Mouse (Mus musculus): ENCODE measurements around the gene Tnfsf9.
"Not testable (repeated sequence)": the region's sequence is repeated elsewhere in the genome, so short reads cannot be mapped to it uniquely, and the experiment has no call there.

Tnfsf9 gene

DNA sequence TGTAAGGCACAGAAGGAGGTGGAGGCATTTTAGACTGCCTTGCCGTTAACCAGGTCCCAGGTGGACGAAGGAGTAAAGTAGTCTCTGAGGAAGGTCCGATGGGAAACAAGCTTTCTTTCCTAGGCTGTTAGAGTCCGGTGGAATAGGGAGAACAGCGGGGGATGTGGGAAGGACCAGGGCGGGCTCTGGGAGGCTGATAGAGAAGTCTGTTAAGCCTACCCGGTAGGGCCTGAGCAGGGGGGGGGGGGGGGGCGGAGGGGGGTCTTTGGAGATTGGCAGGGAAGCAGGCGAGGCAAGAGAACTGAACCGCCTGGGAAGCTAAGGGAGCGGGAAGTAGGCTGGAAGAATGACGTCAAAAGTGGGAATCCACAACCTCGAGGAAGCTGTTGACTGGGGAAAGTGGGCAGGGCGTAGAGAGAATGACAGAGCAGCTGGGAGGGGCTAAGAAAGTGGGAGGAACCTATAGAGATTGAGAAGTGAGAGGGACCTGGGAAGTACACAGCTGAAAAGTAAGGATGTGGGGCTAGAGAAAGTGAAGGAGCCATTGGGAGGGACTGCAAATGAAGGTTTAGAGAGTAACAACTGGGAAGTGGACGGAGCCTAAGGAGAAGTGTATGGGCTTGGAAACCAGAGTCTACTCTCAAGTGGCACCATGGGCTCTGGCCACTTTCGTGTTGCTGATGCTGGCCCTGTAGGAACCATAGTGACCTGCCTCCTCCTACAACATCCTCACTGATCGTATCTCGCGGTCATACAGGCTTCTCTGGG lies 9.1 kb upstream of the Tnfsf9 start:
- peak; percentile 50 for DNase-seq

DNA sequence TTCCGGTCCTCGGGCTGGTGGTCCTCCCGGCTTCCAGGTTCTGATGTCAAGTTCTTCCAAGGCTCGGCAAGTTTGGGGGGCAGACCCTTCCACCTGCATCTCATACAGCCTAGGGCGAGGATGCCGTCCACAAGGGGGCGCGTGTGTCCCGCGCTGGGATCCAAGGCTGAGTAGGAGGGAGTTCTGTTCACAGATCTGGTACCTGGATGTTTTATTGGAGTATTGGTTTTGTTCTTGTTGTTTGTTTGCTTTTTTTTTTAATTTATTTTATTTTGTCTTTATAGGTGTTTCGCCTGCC lies 8.6 kb upstream of the Tnfsf9 start:
- peak; percentile 93 for DNase-seq

DNA sequence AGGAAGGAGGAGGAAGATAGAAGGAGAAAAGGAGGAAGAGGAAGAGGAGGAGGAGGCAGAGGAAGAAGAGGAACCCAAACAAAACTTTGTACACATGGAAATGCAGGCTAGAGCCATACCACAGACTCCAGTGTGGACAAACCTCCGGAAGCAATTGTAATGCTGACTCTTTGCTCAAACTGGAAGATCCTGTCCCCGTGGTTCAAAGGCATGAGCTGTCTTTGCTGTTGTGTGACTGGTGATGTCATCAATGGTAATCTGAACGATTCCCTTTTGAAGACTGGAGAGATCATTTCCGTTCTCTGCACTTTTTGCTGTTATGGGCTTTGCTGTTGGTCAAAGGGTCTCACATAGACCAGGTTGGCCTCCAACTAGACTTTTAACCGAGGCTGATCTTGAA lies 6.8 kb upstream of the Tnfsf9 start:
- no peak for DNase-seq

DNA sequence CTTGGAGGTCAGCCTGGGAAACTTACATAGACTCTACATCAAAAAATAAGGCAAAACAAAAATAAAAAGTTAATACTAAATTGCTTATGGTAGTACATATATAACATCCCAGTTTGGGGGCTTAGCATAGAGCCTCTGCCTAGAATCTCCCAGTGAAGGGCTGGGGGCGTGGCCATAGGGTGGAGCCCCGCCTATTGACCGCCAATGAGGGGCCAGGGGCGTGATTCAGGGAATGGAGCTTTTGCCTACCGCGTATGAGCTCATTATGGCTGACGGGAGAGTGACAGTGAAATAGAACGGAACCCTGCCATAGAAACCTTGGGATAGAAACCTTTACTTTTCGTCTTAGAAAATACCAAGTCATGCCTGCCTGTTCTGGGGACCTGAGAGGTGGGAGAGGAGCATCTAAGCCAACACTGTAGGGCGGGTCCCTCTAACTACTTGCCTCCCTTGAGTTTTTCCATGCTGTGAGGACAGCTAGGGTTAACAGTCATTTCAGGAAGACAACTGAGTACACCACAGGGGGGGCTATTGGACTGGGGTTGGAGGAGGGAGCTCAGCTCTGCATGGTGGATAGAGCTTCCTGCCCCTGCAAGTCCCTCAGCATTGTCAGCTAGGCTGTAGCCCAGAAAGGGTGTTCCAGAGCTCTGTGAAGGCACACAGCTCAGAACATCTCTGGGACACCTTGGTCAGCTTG lies 5.3 kb upstream of the Tnfsf9 start:
- peak; percentile 48 for DNase-seq

DNA sequence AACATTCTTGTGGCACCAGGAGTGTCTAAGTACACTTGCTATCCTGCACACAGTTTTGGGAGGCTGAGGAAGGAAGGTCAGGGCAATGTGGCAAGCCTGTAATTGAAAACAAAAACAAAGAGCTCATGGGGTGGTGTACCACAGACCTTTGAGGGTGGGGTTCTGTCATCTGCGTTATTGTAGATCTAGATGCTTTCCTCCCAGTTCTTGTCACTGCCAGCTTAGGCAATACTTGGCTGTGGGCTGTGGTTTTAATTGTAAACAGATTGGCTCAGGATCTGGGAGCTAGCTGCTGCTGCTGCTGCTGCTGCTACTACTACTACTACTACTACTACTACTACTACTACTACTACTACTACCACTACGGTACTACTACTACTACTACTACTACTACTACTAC lies 2.8 kb upstream of the Tnfsf9 start:
- no peak for DNase-seq

DNA sequence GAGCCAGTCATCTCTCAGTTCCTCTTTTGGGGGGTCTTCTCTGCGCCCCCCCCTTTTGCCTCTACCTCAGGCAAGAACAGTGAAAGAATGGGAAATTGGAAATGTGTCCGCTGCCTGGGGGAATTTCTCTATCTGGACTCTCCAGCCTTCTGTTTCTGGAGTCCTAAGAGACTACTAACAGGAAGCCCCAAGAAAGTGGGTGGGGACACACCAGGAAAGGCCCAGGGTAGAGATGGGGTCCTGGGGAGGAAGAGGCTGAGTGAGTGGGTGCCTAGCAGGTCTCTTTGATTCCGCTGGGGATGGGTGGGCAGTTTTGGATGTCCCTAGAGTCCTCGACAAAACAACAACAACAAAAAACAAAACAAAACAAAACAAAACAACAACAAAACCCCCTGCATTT lies 629 bp upstream of the Tnfsf9 start:
- no peak for DNase-seq

DNA sequence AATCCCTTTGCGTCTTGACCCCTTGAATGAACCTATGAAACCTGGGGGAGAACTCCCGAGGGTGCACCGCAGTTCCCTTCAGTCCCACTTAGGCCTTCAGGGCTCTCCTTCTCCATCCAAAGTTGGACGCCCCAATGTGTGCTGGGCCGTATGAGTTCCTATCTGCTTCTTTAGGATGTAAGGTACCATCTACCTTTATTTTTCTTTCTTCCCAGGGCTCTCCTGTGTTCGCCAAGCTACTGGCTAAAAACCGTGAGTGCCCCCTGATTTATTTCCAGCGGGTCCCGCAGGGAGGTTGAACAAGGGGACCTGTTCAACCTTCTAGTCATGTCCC lies 877 bp downstream of the Tnfsf9 start:
- no peak for DNase-seq

DNA sequence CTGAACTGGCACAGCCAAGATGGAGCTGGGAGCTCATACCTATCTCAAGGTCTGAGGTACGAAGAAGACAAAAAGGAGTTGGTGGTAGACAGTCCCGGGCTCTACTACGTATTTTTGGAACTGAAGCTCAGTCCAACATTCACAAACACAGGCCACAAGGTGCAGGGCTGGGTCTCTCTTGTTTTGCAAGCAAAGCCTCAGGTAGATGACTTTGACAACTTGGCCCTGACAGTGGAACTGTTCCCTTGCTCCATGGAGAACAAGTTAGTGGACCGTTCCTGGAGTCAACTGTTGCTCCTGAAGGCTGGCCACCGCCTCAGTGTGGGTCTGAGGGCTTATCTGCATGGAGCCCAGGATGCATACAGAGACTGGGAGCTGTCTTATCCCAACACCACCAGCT lies 1.9 kb downstream of the Tnfsf9 start:
- no peak for DNase-seq

DNA sequence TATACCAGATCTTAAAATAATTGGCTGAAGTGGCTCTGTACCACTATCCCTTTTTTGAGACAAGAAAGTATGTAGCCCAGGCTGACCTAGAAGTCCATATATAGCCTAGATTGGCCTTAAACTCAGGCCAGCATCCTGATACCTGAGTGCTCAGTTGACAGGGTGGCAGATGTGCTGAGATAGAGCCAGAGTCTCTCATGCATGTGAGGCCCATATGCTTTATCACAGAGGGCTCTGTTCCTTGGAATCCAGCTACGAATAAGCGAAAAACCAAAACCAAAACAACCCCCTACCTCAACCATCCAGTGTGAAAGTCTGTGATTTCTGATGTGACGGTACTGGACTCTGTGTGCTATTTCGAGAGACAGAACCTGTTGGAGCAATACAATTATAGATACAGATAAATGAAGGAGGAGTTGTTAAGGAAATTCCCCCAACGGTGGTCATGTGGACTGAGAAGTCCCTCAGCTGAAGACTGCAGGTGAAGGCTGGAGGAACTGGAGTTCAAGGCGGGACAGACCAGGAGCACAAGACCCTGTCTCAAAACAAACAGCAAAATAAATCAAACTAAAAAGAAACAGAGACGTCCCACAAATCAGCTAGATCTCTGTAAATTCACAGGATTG lies 3.0 kb downstream of the Tnfsf9 start:
- no peak for DNase-seq

DNA sequence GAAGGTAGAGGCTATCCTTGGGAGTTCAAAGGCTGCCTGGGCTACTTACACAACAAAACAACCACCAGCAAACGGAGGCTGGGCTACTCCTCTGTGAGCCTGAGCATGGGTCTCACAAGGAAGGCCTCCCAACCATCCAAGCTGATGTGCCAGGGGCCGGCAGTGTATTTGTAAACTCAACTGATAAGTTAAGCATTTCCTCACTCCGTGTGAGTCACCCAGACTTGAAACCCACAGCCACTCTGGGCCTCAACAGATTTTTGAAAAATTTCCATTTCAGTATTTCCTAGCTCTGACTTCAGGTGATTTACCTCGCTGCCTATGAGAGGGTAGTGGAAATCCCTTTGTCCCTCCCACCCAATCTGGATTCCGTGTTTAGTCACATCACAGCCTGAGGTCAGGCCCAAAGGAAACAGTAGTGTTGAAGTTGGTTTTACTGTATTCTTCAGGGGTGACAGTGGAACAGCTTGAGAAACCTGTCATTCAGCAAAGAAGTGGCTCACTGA lies 3.6 kb downstream of the Tnfsf9 start:
- no peak for DNase-seq

DNA sequence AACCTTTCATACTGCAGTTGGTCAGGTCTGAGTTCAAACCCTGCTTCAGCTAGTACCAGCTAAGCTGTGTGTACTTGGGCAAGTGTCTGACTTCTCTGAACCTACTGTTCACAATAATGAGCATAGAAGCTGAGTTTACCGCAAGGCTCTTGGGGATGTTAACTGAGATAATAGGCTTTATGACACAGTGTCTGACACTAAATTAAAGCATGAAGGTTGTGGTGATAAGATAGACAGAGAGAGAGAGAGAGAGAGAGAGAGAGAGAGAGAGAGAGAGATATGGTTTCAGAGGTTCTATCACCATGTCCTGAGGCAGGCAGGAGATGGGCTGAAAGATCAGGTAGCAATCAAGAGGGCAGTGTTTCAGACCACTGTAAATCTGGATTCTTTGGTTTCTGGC lies 4.9 kb downstream of the Tnfsf9 start:
- no peak for DNase-seq

DNA sequence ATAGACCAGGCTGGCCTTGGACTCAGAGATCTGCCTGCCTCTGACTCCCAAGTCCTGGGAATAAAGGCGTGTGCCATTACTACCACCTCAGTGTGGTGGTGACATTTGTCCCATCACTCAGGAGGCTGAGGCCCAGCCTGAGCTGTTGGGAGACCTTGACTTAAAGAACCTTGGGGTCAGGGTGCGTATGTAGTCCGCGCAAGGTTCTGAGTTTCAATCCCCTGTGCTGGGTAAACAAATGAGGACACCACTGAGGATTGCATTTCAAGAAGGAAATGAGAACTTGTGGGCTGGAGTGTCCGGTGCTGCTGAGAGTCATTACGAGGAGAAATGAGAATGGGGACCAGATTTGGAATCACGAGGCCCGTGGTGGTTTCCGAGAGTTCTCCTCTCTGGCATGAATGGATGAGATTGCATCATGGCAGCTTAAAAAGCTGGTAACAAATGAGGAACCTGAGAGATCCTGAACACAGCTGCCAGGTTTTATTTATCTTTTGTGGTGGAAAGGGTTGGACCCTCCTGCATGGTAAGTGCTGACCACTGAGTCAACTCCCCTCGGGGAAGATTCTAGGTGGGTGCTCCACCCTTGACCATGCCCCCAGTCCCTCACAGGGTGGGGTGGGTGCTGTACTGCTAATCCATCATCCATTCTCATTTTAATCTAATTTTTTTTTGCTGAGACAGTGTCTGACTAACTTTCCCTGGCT lies 7.8 kb downstream of the Tnfsf9 start:
- no peak for DNase-seq

DNA sequence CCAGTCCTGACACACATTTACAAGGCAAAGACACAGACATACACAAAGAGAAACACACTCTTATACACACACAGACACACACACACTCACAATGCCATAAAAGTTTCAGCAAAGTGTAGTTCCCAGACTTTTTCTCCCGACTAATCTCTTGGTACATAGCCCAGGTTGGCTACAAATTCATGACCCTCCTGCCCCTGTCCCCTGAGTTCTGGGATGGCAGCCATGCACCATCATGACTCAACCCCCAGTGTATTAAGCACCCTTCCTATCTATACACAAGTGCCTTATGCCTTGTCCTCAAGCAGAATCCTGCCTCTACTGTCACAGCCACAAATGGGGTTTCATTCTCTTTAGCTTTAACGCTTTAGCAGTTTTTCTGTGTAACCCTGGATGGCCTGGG lies 11.7 kb downstream of the Tnfsf9 start:
- no peak for DNase-seq

DNA sequence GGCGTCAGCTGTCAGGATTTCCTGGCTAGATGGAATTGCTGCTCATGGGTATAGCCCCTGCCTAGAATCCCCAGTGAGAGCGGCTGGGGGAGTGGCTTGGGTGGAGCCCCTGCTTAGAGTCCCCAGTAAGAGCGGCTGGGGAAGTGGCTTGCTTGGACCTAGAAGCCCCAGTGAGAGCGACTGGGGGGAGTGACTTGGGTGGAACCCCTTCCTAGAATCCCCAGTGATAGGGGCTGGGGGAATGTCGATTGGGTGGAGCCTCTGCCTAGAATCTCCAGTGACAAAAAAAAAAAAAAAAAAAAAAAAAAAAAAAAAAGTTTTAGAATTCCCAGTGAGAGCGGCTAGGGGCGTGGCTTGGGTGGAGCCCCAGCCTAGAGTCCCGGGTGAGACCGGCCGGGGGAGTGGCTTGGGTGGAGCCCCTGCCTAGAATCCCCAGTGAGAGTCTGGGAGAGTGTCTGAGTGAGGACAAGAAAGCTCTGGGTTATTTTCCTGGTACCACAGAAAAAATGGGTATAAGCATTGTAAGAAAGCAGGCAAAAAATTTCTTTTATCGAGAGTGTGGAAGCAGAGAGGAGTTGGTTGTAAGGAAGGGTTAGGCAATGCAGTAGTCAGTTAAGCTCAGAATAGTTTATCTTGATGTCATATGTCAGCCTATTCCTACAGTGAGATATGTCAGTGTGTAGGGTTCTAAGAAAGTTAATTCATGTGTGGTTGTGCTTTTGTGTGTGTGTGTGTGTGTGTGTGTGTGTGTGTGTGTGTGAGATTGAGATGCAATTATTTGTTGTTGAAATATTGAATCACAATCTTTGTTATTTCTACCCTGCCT lies 13.6 kb downstream of the Tnfsf9 start:
- DNase-seq = peak; percentile 21

DNA sequence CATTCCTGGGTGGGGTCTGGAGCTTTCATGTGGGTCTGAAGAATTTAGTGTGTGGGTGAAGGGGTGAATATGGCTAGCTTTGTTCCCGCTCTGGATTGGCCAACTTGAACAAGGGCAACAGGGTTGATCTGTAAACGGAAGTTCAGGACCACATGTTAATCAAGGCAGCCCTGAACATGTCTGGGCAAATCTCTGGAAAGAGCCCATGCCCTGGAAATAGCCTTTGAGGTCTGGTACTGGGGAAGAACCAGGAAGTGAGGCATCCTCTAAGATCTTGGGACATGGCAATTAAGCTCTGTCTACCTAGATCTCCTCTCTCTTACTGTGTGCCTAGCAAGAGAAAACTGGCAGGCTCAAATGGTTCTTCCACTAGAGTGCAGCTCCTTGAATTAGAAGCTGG lies 16.7 kb downstream of the Tnfsf9 start:
- no peak for DNase-seq

DNA sequence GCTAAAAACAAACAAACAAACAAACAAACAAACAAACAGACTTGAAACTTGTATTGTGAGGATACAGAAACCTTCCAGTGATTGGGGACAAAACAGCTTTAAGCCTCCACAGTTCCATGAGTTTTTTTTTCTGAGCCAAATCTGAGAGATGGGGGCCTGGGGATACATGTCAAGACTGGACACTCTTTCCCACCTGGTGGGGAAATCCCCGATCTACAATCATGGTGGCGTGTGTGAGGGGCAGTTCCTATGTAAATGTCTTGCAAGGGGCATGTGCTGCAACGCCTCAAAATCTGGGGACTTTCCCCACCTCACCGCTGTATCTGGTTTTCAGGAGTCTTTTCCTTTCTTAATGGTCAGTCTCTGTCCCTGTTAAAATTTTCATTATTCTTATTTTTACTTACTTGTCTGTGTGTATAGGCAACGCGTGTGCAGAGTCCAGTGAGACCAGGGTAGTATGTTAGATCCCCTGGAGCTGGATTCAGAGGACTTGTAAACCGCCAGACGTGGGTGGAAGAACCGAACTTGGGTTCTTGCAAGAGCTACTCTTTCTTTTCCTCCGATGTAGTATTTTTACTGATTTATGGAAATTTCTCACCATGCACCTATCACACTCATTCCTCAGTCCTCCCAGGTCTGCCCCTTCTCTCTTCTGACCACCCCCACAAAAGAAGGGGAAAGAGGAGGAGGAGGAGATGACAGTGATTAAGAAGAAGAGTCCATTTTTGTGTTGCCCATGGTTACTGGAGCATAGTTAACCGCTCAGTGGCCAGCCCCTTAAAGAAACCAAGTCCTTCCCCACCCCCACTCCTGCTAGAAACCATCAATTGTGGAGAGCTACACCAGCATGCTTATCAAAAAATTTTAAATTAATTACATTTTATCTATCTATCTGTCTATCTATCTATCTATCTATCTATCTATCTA lies 18.3 kb downstream of the Tnfsf9 start:
- DNase-seq = no peak

DNA sequence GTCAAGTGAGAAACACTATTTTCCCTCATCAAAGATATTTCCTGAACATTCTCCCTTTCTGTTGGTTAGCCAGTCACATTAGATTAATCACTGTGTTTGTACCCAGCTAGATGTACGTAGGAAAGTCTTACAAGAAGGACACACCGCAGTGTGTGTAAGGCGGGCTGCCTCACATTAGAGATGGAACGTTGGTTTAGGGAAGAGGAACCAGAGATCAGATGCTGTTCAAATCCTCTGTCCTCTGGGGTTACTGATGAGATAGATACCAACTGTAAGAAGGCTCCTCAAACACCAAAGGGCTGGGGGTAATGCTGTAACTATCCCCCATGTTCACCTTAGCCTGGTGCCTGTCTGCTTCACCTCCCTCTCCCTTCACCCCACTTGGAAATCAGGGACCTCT lies 19.7 kb downstream of the Tnfsf9 start:
- no peak for DNase-seq

DNA sequence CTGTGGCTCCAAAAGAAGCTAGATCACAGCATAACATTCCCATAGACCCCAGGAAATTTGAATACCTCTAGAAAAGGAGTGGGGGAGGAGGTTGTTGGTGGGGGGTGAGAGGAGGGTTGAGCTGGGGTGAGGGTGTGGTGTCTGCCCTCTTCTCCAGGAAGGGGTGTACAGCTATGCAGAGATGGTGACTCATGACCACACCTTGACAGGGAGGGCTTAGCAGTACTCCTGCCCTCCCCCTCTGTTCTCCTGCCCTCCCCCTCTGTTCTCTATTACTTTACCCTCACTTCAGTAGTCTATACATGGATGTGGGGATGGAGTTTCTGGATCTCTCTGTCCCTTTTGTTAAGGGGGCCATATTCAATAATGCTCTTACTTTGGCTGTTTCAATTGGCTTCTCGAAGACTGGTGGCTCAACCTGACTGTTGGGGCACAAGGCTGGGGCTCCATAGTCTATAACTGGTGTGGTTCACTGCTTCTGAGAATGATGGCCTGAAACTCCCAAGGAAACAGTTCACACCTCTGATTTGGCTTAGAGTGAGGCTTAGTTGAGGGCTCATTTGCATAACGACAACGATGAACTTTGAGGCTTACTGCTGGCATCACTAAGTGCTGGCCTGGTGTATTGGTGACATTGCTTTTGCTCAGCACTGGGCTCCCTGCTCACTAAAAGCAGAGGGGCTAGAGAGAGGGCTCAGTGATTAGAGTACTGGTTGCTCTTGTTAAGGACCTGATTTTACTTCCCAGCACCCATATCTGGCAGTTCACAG lies 20.9 kb downstream of the Tnfsf9 start:
- no peak for DNase-seq

DNA sequence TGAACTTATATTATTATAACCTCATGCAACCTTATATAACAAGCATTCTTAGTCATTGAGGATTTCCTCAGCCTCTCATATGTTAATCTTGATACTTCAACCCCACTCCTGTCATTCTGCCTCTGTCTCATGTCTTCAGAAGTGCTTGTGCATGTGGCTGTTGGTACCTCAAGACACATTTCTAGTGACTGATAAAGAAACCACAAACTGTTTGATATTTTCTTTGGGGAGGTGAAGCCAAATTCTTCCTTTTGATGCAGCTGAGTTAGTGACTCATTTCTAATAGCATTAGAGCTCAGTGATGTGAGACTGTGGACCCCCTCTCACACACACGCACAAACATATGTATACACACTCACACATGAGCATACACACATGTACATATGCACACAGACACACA lies 26.7 kb downstream of the Tnfsf9 start:
- DNase-seq = no peak

DNA sequence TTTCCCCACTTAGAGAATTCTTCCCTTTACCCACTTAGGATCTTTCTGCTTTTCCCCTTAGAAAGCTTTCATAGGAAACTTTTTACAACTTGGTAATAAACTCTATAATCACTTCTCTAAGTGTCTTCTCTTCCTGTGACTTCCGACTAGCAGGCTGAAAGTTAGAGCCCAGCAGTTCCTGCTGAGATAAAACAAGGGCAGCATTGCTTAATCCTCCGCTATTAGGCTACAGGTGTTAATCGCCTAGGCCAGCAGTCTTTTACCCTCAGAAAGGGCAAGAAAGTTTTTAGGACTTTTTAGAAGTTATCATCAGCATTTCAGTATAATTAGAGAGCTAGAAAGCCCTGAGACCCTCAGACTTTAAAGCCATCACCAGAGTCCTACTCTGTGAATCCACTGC lies 28.9 kb downstream of the Tnfsf9 start:
- not testable (repeated sequence) for DNase-seq

DNA sequence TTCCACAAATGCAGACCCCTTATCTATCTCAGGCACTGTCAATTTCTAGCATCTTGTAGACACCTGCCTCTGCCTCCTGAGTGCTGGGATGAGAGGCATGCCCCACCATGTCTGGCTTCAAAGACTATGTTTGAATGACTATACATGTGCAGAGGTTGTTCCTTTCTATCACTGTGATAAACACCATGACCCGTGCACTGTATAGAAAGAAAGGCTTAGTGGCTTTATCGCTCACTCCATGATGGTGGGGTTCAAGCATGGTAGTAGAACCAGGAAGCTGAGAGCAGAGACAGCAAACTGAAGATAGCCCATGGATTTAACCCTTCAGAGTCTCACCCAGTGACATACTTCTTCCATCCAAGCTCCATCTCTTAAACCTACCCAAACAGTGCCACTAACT lies 29.6 kb downstream of the Tnfsf9 start:
- no peak for DNase-seq

Measured in thymus, postnatal 14 days (tissue).